Mouse (Mus musculus) urinary bladder, postnatal 4 days (tissue): ENCODE measurements around the gene Adam20.
"Not testable (repeated sequence)": the region's sequence is repeated elsewhere in the genome, so short reads cannot be mapped to it uniquely, and the experiment has no call there.

Source experiments
- DNase-seq, 2 experiments: peaks; one replicate each; pipeline ENCODE4 v3.0.0; 2021 to 2022; ENCODE audit warnings: low spot score in 2 of 2

Adam20 gene

GRCm38 (mm10) chr8:40792973-40793372 is at the start of gene Adam20:
Adam20 (plus strand) TSS chr8:40793273.
- not testable (repeated sequence) for DNase-seq

- not testable (repeated sequence) for DNase-seq
These were observed 41.2 kb upstream of the Adam20 start, which contains the start of gene Adam25 for GRCm38 (mm10) chr8:40751908-40752307. Adam25 (plus strand) TSS chr8:40752208.

GRCm38 (mm10) chr8:40783320-40783719 is 9.8 kb upstream of the Adam20 start:
- no peak for DNase-seq

GRCm38 (mm10) chr8:40803379-40804079 is 10.5 kb downstream of the Adam20 start:
- no peak for DNase-seq
